Mouse (Mus musculus): ENCODE results near the gene Fam166a. TPM values are rescaled to one million over a fixed set of nuclear protein-coding genes. Genes with fewer than 3 reads are reported as not detected.

The Fam166a gene
- total RNA-seq, 2 experiments from 2014 or later: not detected

DNA sequence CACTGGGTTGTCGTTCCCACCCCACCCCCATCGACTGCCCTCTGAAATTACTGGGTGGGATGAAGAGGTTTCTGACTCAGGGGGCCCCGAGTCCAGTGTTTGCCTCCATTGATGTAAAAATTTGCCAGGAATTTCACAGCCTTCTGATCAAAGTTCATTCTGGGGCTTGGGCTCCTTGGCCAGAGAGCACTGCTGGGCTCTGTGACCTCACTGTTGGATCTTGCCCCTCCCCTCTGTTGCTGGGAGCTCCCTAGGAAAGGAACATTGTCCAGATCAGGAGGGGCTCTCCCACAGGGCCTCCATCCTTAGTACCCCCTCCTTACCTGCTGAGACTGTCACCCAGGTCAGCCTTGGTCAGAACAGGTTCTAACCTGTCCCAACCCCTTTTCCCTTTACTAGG, 4.1 kb upstream of the Fam166a start, which contains the start of gene Stpg3:
Gene Stpg3, minus strand, starts transcription at position 194 of the 400 bp plus-strand sequence.
- ATAC-seq (replicated peaks; ENCODE audit: poor library complexity, severe bottlenecking): no peak

- no peak for ATAC-seq (replicated peaks; ENCODE audit: poor library complexity, severe bottlenecking)
Measured at GRCm38 (mm10) chr2:25217666-25218065, 879 bp upstream of the Fam166a start.

DNA sequence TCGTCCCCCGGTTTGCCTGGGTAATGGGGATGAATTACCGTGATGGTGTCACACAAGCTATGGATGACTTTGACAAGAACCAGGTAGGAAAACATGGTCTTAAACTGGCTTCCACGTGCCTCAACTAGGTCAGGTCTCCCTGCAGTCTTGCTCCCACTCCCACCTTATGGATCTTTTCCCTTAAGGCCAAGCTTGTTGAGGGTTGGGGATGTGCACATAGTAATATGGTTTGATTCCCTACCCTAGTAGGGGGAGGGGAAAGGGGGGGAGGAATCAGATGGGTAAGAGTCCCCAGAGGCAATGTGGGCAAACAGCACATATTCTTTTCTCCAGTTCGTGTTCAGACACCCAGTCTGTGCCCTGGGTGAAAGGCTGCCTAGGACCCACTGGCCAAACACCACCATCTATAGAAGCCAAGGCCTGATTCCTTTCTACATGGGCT, 2.8 kb downstream of the Fam166a start:
- ATAC-seq (replicated peaks; ENCODE audit: poor library complexity, severe bottlenecking): no peak

GRCm38 (mm10) chr2:25223681-25224491, 5.3 kb downstream of the Fam166a start:
- peak; percentile 56 for ATAC-seq (replicated peaks; ENCODE audit: poor library complexity, severe bottlenecking)

- ATAC-seq (replicated peaks; ENCODE audit: poor library complexity, severe bottlenecking): peak; percentile 62; the same call in 1 of the 2 replicates
Measured at GRCm38 (mm10) chr2:25224492-25224765, 5.9 kb downstream of the Fam166a start, which contains the start of gene Tubb4b. TSS of gene Tubb4b (minus strand) at chr2:25224702.

GRCm38 (mm10) chr2:25224766-25225752, 6.5 kb downstream of the Fam166a start:
- ATAC-seq (replicated peaks; ENCODE audit: poor library complexity, severe bottlenecking): peak; percentile 66

DNA sequence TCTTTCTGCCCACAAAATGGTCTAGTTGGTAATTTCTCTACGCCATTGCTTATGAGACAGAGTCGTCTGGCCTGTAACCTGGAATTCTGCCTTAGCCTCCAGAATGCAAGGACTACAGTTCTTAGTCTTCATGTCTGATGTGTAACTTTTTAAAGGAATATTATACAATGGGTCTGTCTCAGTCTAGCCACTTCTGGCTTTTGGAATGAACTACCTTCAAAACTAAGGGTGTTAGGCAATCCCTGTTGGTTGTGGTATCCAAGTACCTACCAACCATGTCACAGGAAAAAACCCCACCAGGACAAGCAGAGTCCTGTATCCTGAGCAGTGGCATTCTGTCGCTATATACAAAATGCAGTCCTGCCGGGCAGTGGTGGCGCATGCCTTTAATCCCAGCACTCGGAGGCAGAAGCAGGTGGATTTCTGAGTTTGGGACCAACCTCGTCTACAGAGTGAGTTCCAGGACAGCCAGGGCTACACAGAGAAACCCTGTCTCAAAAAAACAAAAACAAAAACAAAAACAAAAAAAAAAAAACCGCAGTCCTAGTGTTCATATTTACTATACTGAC, 7.3 kb downstream of the Fam166a start:
- ATAC-seq (replicated peaks; ENCODE audit: poor library complexity, severe bottlenecking): no peak

DNA sequence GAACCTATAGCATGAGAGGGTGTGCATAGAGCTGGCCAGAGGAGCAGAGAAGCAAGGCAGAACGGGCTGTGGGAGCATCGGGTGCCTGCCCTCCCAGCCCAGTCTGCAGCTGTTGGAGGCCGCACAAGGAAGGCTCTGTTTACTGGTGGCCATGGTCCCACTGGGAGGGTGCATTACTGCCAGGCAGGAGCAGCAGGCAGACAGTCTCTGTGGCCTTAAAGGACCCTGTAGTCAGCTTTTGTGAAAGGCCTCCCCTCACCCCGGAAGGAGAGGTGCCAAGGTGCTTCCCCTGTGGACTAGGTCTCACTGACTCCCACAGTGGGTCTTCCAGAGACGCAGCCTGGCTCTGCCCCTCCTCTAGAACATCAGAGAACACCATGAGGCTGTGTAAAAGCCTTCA, 8.3 kb downstream of the Fam166a start:
- ATAC-seq (replicated peaks; ENCODE audit: poor library complexity, severe bottlenecking): no peak

GRCm38 (mm10) chr2:25227406-25227805, 8.9 kb downstream of the Fam166a start:
- no peak for ATAC-seq (replicated peaks; ENCODE audit: poor library complexity, severe bottlenecking)

DNA sequence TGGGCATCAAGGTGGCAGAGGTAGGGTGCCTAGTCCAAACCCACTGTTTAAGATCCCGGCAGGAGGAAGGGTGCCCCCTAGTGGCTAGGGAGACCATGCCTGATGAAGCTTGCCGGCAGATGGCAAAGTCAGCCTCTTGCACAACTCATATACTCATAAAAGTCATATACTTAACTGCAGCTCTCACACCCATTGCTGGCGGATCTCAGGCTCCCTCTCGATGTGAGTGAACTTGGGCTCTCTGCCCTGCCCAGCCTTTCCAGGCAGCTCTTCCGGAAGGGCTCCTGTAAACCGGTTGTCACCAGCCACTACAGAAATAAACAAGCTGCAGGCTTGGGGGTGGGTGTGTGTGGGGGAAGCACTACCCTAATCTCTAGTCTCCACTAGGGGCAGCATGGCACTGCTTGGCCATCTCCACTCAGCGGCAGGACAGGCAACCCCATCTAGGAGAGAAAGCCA, 9.9 kb downstream of the Fam166a start:
- ATAC-seq (replicated peaks; ENCODE audit: poor library complexity, severe bottlenecking): peak; percentile 39

DNA sequence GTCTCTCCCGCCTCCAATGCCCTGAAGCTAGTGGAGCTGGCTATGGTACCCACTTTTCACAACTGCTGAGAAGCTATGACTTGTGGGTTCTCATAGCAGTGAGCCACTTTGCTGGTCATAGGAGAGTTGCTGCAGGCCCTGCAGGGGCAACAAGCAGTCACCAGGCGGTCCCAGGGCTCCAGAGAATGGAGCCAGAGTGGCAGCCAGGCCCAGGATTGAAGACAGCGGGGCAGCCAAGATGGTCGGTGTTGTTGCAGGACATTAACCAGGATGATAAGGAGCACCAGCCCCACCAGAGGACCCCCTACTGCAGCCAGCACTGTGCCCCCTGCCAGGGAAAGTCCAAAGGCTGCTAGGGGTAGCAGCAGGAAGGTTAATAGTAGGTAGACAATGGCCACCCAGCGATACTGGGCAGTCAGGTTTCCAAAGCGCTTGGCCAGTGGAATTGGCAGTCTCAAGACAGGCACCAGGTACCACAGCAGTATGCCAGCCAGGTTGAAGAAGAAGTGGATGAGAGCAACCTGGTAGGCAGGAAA, 10.5 kb downstream of the Fam166a start:
- ATAC-seq (replicated peaks; ENCODE audit: poor library complexity, severe bottlenecking): no peak

DNA sequence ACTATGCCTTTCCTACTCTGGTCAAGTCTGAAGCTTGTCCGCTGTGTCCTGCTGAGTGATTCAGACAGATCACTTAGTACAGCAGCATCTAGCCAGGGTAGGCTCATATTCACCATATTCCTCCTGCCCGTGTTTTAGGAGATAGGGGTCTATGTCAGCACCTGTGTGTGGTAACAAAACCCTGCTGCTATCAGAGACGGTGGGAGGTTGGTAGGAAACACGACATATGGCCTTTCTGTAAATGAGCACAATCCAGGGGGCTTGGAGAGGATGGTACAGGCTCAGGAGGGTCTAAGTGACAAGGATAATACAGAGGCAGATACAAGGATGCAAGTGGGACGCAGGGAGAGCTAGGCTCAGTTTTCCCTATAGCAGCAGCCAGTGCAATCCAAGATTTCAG, 11.0 kb downstream of the Fam166a start:
- no peak for ATAC-seq (replicated peaks; ENCODE audit: poor library complexity, severe bottlenecking)

GRCm38 (mm10) chr2:25230581-25230980, 12.0 kb downstream of the Fam166a start:
- ATAC-seq (replicated peaks; ENCODE audit: poor library complexity, severe bottlenecking): no peak

- ATAC-seq (replicated peaks; ENCODE audit: poor library complexity, severe bottlenecking): no peak
Measured at GRCm38 (mm10) chr2:25231038-25231437, 12.5 kb downstream of the Fam166a start.

GRCm38 (mm10) chr2:25233421-25233820, 14.9 kb downstream of the Fam166a start:
- peak; percentile 60 for ATAC-seq (replicated peaks; ENCODE audit: poor library complexity, severe bottlenecking)

GRCm38 (mm10) chr2:25234050-25234449, 15.5 kb downstream of the Fam166a start, which contains the start of gene Slc34a3:
TSS of gene Slc34a3 (minus strand) at chr2:25234364.
- no peak for ATAC-seq (replicated peaks; ENCODE audit: poor library complexity, severe bottlenecking)

DNA sequence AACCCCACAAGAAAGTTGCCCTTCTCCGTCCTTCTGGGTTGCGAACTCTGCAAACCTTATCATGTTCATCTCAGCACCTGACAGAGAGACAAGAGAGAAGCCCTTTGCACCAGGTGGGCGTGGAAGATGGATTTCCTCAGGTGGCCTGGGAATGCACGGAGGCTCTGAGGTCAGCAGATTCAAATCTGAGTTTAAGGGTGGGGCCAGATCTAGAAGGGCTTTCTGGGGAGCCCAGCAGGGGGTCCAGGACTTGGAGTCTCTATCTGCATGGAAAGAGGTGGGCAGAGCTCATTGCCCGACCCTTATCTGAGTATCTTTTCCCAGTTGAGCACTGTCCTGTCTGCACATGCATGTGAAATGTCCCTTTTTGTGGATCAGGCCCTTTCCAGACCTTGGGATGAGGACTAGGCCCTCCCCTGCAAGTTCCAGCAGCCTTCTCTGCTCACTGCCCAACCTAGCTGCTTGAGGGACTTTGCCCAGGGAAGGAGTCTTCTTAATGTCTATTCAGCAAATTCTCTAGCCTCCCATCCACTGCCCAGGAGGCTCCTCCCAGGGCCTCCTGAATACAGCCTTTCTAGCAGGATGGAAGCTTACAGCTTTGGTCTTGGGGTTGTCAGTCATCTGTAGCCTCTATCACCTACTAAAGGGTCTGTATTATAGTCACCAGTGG, 16.1 kb downstream of the Fam166a start:
- no peak for ATAC-seq (replicated peaks; ENCODE audit: poor library complexity, severe bottlenecking)

DNA sequence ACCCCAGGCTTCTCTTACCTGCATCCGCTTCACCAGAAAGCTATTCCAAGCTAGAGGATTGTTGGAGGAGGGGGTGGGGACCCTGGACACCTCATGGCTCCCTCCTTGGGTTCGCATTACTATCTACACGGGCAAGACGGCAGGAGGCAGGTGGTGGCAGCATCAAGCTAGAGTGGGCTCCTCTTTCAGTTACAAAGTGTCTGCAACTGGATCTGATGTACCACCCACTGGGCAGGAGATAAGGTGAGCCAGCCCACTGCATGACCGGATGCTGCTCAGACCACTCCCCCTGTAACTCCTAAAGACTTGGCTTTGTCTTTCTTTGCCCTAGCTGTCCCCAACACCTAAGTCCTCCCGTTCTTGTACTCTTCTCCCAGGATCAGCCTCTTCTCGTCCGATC, 18.1 kb downstream of the Fam166a start, which contains the start of gene Rnf224:
Gene Rnf224, minus strand, starts transcription at position 174 of the 400 bp plus-strand sequence.
- ATAC-seq (replicated peaks; ENCODE audit: poor library complexity, severe bottlenecking): no peak

- no peak for ATAC-seq (replicated peaks; ENCODE audit: poor library complexity, severe bottlenecking)
Measured at GRCm38 (mm10) chr2:25237522-25237921, 19.0 kb downstream of the Fam166a start.

- no peak for ATAC-seq (replicated peaks; ENCODE audit: poor library complexity, severe bottlenecking)
Measured at GRCm38 (mm10) chr2:25238106-25238505, 19.6 kb downstream of the Fam166a start.
